24 mouse cellular contexts compared by ENCODE assay signal in the genomic region with DNA sequence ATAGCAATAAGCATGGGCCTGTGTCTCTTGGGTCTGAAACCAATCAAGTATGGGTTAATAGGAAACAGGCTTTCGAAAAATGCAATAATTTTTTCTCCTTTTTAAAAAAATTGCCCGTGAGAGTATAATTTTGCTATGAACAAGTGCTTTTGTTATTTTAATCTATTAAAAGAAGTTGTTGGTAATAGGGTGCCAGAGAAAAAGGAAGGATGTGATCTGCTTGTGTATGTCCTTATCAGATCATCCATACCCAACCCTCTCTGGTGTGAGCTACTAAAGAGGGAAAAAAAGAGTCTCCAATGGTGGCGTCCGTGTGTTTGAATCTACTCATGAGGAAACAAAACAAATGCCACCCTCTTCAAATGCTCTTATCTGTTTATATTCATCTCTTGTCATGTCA.
"Had no signal": no experiment of that assay in that cellular context is flagged by ENCODE, and none has a peak within 500 bp of the region (broad histone marks: within the 10 kb centered on the region; RNA-seq: fewer than 3 reads in every experiment).

No protein-coding gene starts in this region.

- H3K4me3 ChIP-seq: heart, embryonic 10.5 days; heart, embryonic 12.5 days; hindbrain, embryonic 10.5 days; hindbrain, embryonic 12.5 days; intestine, embryonic 15.5 days; layer of hippocampus, adult 2 months; limb, embryonic 13.5 days; limb, embryonic 15.5 days; liver, embryonic 12.5 days had no signal

- ATAC-seq: hindbrain, embryonic 16.5 days; inflammation-experienced regulatory T-cells, adult 6 months; intestine, embryonic 15.5 days; intestine, postnatal 0 days; liver, embryonic 12.5 days had no signal

- H3K27ac ChIP-seq: heart, embryonic 10.5 days; hindbrain, embryonic 10.5 days; hindbrain, embryonic 12.5 days; hindbrain, embryonic 14.5 days; intestine, embryonic 15.5 days; layer of hippocampus, adult 2 months; limb, embryonic 13.5 days; limb, embryonic 15.5 days; liver, embryonic 12.5 days had no signal

- H3K9ac ChIP-seq: heart, embryonic 12.5 days; hindbrain, embryonic 12.5 days; hindbrain, embryonic 14.5 days; intestine, embryonic 15.5 days; limb, embryonic 13.5 days; limb, embryonic 15.5 days; liver, embryonic 12.5 days had no signal

- H3K36me3 ChIP-seq: heart, embryonic 10.5 days; heart, embryonic 12.5 days; hindbrain, embryonic 10.5 days; hindbrain, embryonic 12.5 days; intestine, embryonic 15.5 days; limb, embryonic 13.5 days; limb, embryonic 15.5 days; liver, embryonic 12.5 days had no signal

- H3K4me1 ChIP-seq: heart, embryonic 10.5 days; heart, embryonic 12.5 days; hindbrain, embryonic 10.5 days; hindbrain, embryonic 12.5 days; intestine, embryonic 15.5 days; limb, embryonic 13.5 days; limb, embryonic 15.5 days; liver, embryonic 12.5 days had no signal

- DNase-seq: gastrocnemius, postnatal 14 days; gastrocnemius, postnatal 36 days; heart, adult 18-20 months; heart, postnatal 10 days; heart, postnatal 4 days; kidney, adult 18-20 months; kidney, adult 8-10 months; kidney, postnatal 10 days; kidney, postnatal 25 days; kidney, postnatal 4 days; left cerebral cortex, postnatal 4 days had no signal

- H3K27me3 ChIP-seq: heart, embryonic 12.5 days; hindbrain, embryonic 12.5 days; intestine, embryonic 15.5 days; limb, embryonic 13.5 days; limb, embryonic 15.5 days; liver, embryonic 12.5 days had no signal

- H3K4me2 ChIP-seq: heart, embryonic 12.5 days; hindbrain, embryonic 12.5 days; hindbrain, embryonic 14.5 days; intestine, embryonic 15.5 days; limb, embryonic 13.5 days; limb, embryonic 15.5 days; liver, embryonic 12.5 days had no signal

- H3K9me3 ChIP-seq: heart, embryonic 10.5 days; heart, embryonic 12.5 days; hindbrain, embryonic 10.5 days; hindbrain, embryonic 12.5 days; intestine, embryonic 15.5 days; limb, embryonic 13.5 days; limb, embryonic 15.5 days; liver, embryonic 12.5 days had no signal
